Mouse (Mus musculus): ENCODE results near the gene Lyl1.

DNA sequence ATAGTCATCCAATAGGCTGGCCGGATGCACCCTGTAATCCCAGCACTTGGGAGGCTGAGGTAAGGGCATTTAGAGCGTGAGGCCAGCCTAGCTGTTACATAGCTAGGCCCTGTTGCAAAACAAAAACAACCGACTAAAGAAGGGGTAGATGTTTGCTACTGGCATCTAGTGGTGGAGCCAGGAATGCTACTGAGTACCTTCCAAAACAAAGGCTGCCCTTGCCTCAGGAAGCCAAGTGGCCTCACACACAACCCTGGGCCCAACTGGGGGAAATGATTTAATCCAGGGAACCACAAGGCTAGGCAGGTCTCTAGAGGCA lies 24.6 kb downstream of the Lyl1 start:
- TF ChIP-seq POLR2A (IDR thresholded peaks at IDR 0.05; ENCODE audit: borderline replicate concordance, low read depth, low read length) (no peak), CTCF (IDR thresholded peaks at IDR 0.05; ENCODE audit: low read depth, low read length) (no peak; the same call in 1 of the 2 replicates)
